Mouse (Mus musculus): ENCODE results near the gene Cdc37l1. TPM values are rescaled to one million over a fixed set of nuclear protein-coding genes. Genes with fewer than 3 reads are reported as not detected.
"Not testable (repeated sequence)": the region's sequence is repeated elsewhere in the genome, so short reads cannot be mapped to it uniquely, and the experiment has no call there.

Gene Cdc37l1
- polyA plus RNA-seq, 1 experiment from 2014 or later: 47.1 TPM

DNA sequence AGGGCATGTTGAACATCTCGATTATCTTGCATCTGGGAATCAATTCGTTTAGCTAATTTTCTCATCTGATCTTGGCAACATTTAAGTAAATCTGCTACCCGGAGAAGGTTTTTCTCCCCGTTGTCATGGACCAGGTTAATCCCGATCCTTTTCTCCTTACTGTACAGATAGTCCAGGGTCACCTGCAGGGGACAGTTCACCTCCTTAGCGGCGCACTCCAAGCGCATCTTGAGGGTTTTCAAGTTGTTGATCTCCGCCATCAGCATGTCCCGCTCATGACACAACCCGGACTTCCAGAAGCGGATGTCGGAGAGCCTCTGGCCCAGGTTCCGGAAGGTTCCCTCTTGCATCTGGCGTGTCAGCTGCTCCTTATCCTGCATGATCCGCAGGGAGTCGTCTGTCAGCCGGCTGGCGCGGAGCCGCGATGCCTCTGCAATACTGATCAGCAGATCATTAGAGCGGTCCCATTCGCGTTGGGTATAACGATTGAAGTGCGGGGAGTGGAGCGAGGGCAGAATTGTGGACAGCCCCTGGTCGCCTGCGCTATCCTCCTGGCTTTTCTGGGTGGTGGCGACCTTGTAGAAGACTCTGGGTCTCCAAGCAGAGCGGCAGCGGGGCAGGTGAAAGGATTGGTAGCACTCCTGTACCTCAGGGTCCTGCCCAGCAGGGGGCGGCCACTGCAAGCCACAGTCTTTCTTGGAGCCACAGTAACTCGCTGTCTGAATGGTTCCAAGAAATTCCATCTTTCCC is 15.1 kb upstream of the Cdc37l1 start:
- no peaks in the 10 kb centered on the region for H3K9me3 ChIP-seq
- ATAC-seq (ENCODE audit: low FRiP score, low read depth): peak; percentile 84
- H3K4me3 ChIP-seq: peak overlapping the region; percentile 40
- H3K9ac ChIP-seq: peak overlapping the region; percentile 42
- H3K4me1 ChIP-seq (replicated peaks): peaks cover 8% of the 10 kb centered on the region; the same call in 1 of the 2 replicates
- H3K36me3 ChIP-seq: no peaks in the 10 kb centered on the region
- H3K27me3 ChIP-seq: 0 out of 2 replicates have a peak, but pooled peaks cover 2% of the 10 kb centered on the region
- no peak overlapping the region for H3K27ac ChIP-seq (replicated peaks)
- H3K4me2 ChIP-seq: peak overlapping the region; percentile 72
- 12% methylated on average over 35 of the region's 35 CpGs for WGBS

DNA sequence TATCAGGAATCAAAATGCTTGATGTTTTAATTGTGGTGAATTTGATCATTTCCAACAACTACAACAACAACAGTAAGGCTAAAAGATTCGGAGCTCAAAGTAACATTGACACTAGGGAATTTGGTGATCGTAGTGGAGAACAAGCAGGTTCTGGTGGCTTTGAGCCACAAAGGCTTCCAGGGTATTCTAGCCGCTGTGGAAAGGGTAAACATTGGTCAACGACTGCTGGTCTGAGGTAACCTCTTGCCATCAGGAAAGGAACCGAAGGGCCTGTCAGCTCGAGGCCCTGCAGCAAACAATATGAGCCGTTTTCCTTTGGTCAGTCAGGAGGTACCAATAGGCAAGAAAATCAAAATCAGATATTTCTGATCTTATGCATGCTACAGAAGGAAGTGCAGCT is 7.5 kb upstream of the Cdc37l1 start:
- no peak overlapping the region for H3K4me2 ChIP-seq
- H3K4me1 ChIP-seq (replicated peaks): no peaks in the 10 kb centered on the region
- no peak overlapping the region for H3K9ac ChIP-seq
- WGBS: 84% methylated on average over 7 of the region's 7 CpGs
- no peak overlapping the region for H3K27ac ChIP-seq (replicated peaks)
- H3K36me3 ChIP-seq: no peaks in the 10 kb centered on the region
- no peak overlapping the region for H3K4me3 ChIP-seq
- no peaks in the 10 kb centered on the region for H3K27me3 ChIP-seq
- ATAC-seq (ENCODE audit: low FRiP score, low read depth): no peak
- no peaks in the 10 kb centered on the region for H3K9me3 ChIP-seq

- Histone ChIP-seq H3K9ac (peak overlapping the region; percentile 92; the same call in 1 of the 2 replicates), H3K27me3 (no peaks in the 10 kb centered on the region), H3K36me3 (no peaks in the 10 kb centered on the region), H3K27ac (replicated peaks) (peak overlapping the region; percentile 90; the same call in 1 of the 2 replicates), H3K9me3 (no peaks in the 10 kb centered on the region), H3K4me3 (peak overlapping the region; percentile 96), H3K4me1 (replicated peaks) (peaks cover 17% of the 10 kb centered on the region), H3K4me2 (peak overlapping the region; percentile 65)
- ATAC-seq (ENCODE audit: low FRiP score, low read depth): no peak
- 74% methylated on average over 8 of the region's 8 CpGs for WGBS
These were observed 637 bp upstream of the Cdc37l1 start for GRCm38 (mm10) chr19:28989515-28989914.

- WGBS: under 1% methylated on average over 41 of the region's 41 CpGs
- Histone ChIP-seq H3K9me3 (no peaks in the 10 kb centered on the region), H3K4me3 (peak overlapping the region; percentile 96), H3K27me3 (no peaks in the 10 kb centered on the region), H3K27ac (replicated peaks) (peak overlapping the region; percentile 90), H3K36me3 (0 out of 2 replicates have a peak, but pooled peaks cover under 1% of the 10 kb centered on the region), H3K4me2 (peak overlapping the region; percentile 65), H3K9ac (peak overlapping the region; percentile 92), H3K4me1 (replicated peaks) (peaks cover 17% of the 10 kb centered on the region)
- peak; percentile 65 for ATAC-seq (ENCODE audit: low FRiP score, low read depth)
These were observed 554 bp downstream of the Cdc37l1 start for GRCm38 (mm10) chr19:28990590-28991221.

DNA sequence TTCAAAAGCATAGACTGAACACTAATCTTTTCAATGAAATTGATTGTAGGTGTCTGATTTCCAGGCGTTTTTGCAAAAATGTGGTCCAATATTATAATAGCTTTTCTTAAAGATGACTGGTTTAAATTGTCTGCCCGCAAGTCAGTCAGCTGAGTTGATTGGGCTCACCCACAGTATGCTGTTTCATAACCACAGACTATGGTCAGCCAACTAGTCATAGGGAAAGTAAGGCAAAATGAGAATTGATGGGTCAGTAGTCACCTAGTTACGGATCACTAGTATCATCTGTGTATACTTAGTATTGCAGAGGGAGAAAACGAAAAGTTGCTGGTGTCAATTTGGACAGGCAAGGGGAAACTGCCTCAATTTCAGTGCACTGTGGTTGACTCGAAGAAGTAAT is 1.2 kb downstream of the Cdc37l1 start:
- Histone ChIP-seq H3K4me2 (peak overlapping the region; percentile 65), H3K27me3 (no peaks in the 10 kb centered on the region), H3K27ac (replicated peaks) (0 out of 2 replicates have a peak overlapping the region, but pooled peaks have one; percentile 90), H3K4me1 (replicated peaks) (peaks cover 17% of the 10 kb centered on the region), H3K9me3 (no peaks in the 10 kb centered on the region), H3K36me3 (peaks cover 6% of the 10 kb centered on the region; the same call in 1 of the 2 replicates), H3K4me3 (peak overlapping the region; percentile 96), H3K9ac (peak overlapping the region; percentile 92; the same call in 1 of the 2 replicates)
- no peak for ATAC-seq (ENCODE audit: low FRiP score, low read depth)
- 76% methylated on average over 5 of the region's 5 CpGs for WGBS

- WGBS: 54% methylated on average over 7 of the region's 7 CpGs
- Histone ChIP-seq H3K27ac (replicated peaks) (0 out of 2 replicates have a peak overlapping the region, but pooled peaks have one; percentile 59), H3K4me2 (no peak overlapping the region), H3K36me3 (peaks cover 17% of the 10 kb centered on the region), H3K9ac (no peak overlapping the region), H3K9me3 (no peaks in the 10 kb centered on the region), H3K4me3 (no peak overlapping the region), H3K27me3 (no peaks in the 10 kb centered on the region), H3K4me1 (replicated peaks) (peaks cover 10% of the 10 kb centered on the region)
- ATAC-seq (ENCODE audit: low FRiP score, low read depth): peak; percentile 20; the same call in 1 of the 2 replicates
These were observed 4.7 kb downstream of the Cdc37l1 start for GRCm38 (mm10) chr19:28994870-28995269.

DNA sequence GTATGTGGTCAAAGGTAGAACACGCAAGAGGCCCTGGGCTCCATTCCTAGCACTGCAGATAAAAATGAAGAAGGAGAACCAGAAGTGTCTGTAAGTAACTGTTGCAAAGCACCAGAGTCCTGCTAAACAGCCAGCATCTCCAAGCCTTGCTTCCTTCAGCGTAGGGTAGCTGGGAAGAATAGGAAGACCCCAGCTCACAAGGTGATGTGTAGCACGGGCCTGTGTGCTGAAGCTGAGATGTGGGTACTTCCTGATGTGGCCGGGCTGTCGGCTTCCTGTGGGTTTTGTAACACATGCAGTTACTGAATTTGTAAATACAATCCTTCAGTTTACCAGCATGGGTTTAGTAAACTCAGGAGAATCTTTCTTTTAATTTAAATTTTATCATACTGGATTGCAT is 5.2 kb downstream of the Cdc37l1 start:
- no peak overlapping the region for H3K4me3 ChIP-seq
- H3K9ac ChIP-seq: no peak overlapping the region
- H3K4me1 ChIP-seq (replicated peaks): peaks cover 9% of the 10 kb centered on the region
- no peak overlapping the region for H3K4me2 ChIP-seq
- H3K9me3 ChIP-seq: no peaks in the 10 kb centered on the region
- 92% methylated on average over 5 of the region's 5 CpGs for WGBS
- peaks cover 22% of the 10 kb centered on the region for H3K36me3 ChIP-seq
- 0 out of 2 replicates have a peak overlapping the region, but pooled peaks have one; percentile 11 for H3K27ac ChIP-seq (replicated peaks)
- ATAC-seq (ENCODE audit: low FRiP score, low read depth): no peak
- no peaks in the 10 kb centered on the region for H3K27me3 ChIP-seq

- H3K27ac ChIP-seq (replicated peaks): no peak overlapping the region
- no peak for ATAC-seq (ENCODE audit: low FRiP score, low read depth)
- no peaks in the 10 kb centered on the region for H3K27me3 ChIP-seq
- WGBS: 89% methylated on average over 4 of the region's 4 CpGs
- H3K4me1 ChIP-seq (replicated peaks): no peaks in the 10 kb centered on the region
- no peak overlapping the region for H3K9ac ChIP-seq
- H3K36me3 ChIP-seq: peaks cover 45% of the 10 kb centered on the region
- H3K9me3 ChIP-seq: no peaks in the 10 kb centered on the region
- no peak overlapping the region for H3K4me2 ChIP-seq
- H3K4me3 ChIP-seq: no peak overlapping the region
These were observed 8.0 kb downstream of the Cdc37l1 start for GRCm38 (mm10) chr19:28997976-28998630.

- H3K36me3 ChIP-seq: peaks cover 45% of the 10 kb centered on the region
- not testable (repeated sequence) for H3K27ac ChIP-seq (replicated peaks); ATAC-seq (ENCODE audit: low FRiP score, low read depth); H3K9me3 ChIP-seq; H3K4me3 ChIP-seq; H3K27me3 ChIP-seq; H3K4me1 ChIP-seq (replicated peaks); H3K9ac ChIP-seq; H3K4me2 ChIP-seq
- 96% methylated on average over 16 of the region's 16 CpGs for WGBS
These were observed 10.2 kb downstream of the Cdc37l1 start for GRCm38 (mm10) chr19:29000321-29000720.

- Histone ChIP-seq H3K4me1 (replicated peaks) (no peaks in the 10 kb centered on the region), H3K4me2 (no peak overlapping the region), H3K27me3 (no peaks in the 10 kb centered on the region), H3K27ac (replicated peaks) (no peak overlapping the region), H3K36me3 (peaks cover 41% of the 10 kb centered on the region), H3K4me3 (no peak overlapping the region), H3K9me3 (no peaks in the 10 kb centered on the region), H3K9ac (no peak overlapping the region)
- ATAC-seq (ENCODE audit: low FRiP score, low read depth): no peak
- 92% methylated on average over 3 of the region's 3 CpGs for WGBS
These were observed 18.0 kb downstream of the Cdc37l1 start for GRCm38 (mm10) chr19:29008069-29008706.

DNA sequence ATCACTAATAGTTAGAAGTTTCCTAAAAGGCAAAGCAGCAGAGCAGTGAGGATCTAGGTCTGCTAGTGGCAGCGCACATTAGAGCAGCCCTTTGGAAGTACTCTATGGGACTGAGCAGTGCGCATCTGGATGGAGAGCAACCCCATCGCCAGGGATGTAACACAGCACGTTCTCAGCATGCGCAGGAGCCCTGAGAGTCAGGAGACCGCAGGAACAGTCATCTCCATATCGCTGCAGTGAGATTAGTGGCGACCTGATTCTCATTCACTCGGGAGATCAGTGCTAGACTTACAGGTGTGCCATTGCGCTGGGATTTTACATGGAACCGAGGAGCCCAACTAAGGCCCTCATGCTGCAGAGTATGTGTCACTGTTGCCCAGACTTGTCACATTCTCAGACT is 18.9 kb downstream of the Cdc37l1 start:
- WGBS: 96% methylated on average over 11 of the region's 11 CpGs
- no peaks in the 10 kb centered on the region for H3K9me3 ChIP-seq

More for the DNA sequence above, 18.9 kb downstream of the Cdc37l1 start:
- Histone ChIP-seq H3K27ac (replicated peaks) (no peak overlapping the region), H3K9ac (no peak overlapping the region), H3K36me3 (peaks cover 42% of the 10 kb centered on the region), H3K27me3 (no peaks in the 10 kb centered on the region), H3K4me1 (replicated peaks) (no peaks in the 10 kb centered on the region), H3K4me2 (no peak overlapping the region), H3K4me3 (no peak overlapping the region)
- no peak for ATAC-seq (ENCODE audit: low FRiP score, low read depth)
